Mouse (Mus musculus): ENCODE data around the gene Igsf8. TPM values are rescaled to one million over a fixed set of nuclear protein-coding genes. Genes with fewer than 3 reads are reported as not detected.
"Not testable (repeated sequence)": the region's sequence is repeated elsewhere in the genome, so short reads cannot be mapped to it uniquely, and the experiment has no call there.

Gene Igsf8
- total RNA-seq (2017) = 21.8 and 25.9 TPM in 2 replicates

DNA sequence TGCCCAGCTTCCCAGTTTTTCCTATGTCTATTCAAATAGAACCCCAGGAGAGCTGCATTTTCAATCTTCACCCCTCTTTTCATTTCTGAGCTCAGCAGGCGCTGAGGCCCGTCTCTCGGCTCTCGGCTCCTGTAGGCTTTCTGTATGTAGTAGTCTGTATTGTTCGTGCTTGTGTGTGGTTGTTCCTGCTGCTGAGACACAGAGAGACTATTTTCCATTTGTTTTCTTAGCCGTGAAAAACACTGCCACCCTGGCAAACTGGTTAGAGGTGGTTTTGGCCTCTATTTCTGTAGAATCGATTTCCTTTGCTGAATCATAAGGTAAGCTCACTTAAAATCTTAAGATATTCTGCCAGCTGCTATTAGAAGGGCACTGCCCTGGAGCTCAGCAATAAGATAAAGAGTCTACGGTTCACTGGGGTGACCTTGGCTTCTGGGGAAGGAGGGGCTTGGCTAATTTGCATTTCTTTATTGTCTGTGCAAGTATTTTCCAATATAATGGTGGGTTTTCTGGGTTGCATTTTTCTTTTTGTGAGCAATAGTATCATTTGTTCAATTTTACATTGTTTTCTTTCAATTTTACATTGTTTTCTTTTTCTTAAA is at the start of gene Igsf8:
Gene Igsf8, plus strand, starts transcription at position 165 of the 602 bp plus-strand sequence.
- no peak for ATAC-seq (replicated peaks in 1 of 2; ENCODE audit: insufficient read depth in 1 of 2, low FRiP score in 2 of 2, low TSS enrichment in 1 of 2, low read depth in 1 of 2, poor library complexity in 2 of 2, severe bottlenecking in 2 of 2)

DNA sequence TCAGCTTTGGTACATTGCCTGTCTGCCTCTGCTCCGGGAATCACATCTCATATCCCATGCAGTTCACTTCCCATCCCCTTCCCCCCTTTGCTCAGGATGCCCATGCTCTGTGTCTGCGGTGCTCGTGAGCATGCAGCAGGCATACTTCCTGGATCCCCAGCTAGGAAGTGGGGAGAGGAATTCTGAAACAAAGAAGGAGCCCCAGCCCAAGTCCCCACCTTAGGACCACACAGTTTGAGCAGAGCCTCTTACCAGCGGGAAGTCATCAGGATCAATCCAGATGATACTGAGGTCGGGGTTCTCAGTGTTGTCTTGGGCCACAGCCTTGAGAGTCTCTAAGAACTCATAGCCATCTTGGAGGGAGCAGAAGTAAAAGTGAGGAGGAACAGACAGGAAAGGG is 48.7 kb upstream of the Igsf8 start:
- no peak for ATAC-seq (replicated peaks in 1 of 2; ENCODE audit: insufficient read depth in 1 of 2, low FRiP score in 2 of 2, low TSS enrichment in 1 of 2, low read depth in 1 of 2, poor library complexity in 2 of 2, severe bottlenecking in 2 of 2)

DNA sequence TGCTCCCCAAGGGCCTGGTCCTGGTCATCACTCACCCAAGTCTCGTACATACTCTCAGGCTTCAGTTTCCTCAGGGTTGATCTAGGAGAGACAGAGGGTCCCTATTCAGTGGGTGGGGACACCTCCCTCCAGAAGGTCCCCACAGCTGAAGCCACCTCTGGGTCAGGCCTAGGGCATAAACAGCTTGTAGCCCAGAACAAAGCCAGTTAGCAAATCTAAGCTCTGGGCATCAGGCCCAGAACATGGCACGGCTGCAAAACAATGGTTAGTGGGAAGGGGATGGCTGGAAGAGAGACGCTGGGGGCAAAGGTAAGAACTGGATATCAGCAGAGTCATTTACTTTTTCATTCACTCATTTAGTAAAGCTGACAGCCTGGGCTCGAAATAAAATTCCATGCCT is 47.7 kb upstream of the Igsf8 start:
- no peak for ATAC-seq (replicated peaks in 1 of 2; ENCODE audit: insufficient read depth in 1 of 2, low FRiP score in 2 of 2, low TSS enrichment in 1 of 2, low read depth in 1 of 2, poor library complexity in 2 of 2, severe bottlenecking in 2 of 2)

DNA sequence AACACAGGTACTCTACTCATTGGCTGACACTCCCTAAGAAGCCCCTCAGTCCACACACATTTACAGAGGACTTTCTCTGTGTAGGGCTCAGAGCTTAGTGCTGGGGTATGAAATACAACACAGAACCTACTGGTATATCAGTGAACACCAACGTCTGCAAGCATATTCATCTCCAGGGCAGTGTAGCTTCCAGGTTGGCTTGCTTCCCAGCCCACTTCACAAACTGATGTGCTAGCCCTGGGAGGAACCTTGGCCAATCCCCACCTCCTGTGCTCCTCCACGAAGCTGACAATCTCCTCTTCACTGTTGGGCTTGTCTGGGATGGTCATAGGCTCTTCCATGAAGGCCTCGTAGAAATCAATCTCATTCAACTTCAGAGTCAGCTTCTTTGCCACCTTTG is 46.7 kb upstream of the Igsf8 start:
- ATAC-seq (replicated peaks in 1 of 2; ENCODE audit: insufficient read depth in 1 of 2, low FRiP score in 2 of 2, low TSS enrichment in 1 of 2, low read depth in 1 of 2, poor library complexity in 2 of 2, severe bottlenecking in 2 of 2) = no peak

DNA sequence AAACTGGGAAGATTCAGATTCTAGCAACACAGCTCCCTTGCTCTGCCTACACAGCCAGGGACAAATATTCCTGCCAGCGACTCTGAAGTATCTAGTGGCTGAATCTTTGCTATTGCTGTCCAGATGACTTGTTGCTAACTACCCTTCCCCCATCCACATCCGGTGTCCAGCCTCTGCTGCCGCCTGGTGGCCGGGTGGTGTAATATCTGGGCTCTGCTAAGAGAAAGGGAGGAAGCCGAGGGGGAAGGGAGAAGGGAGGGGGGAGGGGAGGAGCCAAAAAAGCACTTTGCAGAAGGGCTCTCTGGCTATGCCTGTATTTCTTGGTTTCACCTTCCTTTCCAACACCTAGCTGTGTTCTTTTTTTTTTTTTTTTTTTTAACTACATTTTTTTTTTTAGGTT is 44.3 kb upstream of the Igsf8 start:
- peak; percentile 88 for ATAC-seq (replicated peaks in 1 of 2; ENCODE audit: insufficient read depth in 1 of 2, low FRiP score in 2 of 2, low TSS enrichment in 1 of 2, low read depth in 1 of 2, poor library complexity in 2 of 2, severe bottlenecking in 2 of 2)

- no peak for ATAC-seq (replicated peaks in 1 of 2; ENCODE audit: insufficient read depth in 1 of 2, low FRiP score in 2 of 2, low TSS enrichment in 1 of 2, low read depth in 1 of 2, poor library complexity in 2 of 2, severe bottlenecking in 2 of 2)
Observed at GRCm38 (mm10) chr1:172218164-172218910, 43.1 kb upstream of the Igsf8 start.

DNA sequence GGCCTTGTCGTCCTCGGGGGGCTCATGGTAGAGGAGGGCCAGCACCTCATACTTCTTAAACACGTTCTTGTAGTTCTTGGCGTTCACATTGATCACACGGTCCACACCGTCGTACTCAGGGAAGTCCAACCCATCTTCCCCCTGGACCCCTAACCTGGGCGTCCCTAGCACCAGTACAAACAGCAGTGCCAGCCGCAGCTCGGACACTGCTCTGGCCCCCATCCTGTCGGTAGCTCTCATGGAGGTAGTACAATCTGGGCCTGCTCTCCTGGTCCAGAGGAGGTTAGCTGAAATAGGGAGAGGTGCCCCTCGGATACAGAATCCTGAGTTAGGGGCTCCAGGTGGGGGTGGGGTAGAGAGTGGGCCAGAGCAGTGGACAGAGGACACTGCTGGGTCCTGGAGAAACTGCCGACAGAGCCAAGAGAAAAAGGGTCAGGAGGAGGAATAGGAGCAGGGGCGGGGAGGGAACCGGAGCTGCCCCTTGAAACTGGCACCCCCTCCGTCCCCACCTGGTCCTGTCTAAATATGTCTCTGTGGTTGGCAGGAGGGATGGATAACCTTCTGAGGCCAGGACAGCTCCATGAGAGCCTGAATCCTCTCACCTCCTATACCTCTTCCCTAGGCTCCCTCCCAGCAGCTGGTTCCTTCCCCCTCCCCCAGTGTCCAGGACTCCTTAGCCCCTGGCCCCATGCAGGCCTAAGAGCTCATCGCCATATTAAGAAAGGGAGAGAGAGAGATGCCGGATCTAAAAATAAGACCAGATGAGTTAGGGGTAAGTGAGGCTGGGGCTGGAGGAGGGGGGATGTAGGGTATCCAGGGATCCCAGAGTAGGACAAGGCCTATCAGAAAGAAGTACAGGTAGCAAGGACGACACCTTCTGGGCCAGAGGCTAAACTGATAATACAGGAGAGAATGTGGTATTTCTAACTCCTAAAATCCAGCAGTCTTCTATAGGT is 41.7 kb upstream of the Igsf8 start, which contains the start of gene Casq1:
Gene Casq1, minus strand, starts transcription at position 418 of the 956 bp plus-strand sequence.
- ATAC-seq (replicated peaks in 1 of 2; ENCODE audit: insufficient read depth in 1 of 2, low FRiP score in 2 of 2, low TSS enrichment in 1 of 2, low read depth in 1 of 2, poor library complexity in 2 of 2, severe bottlenecking in 2 of 2) = no peak

- no peak for ATAC-seq (replicated peaks in 1 of 2; ENCODE audit: insufficient read depth in 1 of 2, low FRiP score in 2 of 2, low TSS enrichment in 1 of 2, low read depth in 1 of 2, poor library complexity in 2 of 2, severe bottlenecking in 2 of 2)
Observed at GRCm38 (mm10) chr1:172220414-172220813, 41.0 kb upstream of the Igsf8 start.

DNA sequence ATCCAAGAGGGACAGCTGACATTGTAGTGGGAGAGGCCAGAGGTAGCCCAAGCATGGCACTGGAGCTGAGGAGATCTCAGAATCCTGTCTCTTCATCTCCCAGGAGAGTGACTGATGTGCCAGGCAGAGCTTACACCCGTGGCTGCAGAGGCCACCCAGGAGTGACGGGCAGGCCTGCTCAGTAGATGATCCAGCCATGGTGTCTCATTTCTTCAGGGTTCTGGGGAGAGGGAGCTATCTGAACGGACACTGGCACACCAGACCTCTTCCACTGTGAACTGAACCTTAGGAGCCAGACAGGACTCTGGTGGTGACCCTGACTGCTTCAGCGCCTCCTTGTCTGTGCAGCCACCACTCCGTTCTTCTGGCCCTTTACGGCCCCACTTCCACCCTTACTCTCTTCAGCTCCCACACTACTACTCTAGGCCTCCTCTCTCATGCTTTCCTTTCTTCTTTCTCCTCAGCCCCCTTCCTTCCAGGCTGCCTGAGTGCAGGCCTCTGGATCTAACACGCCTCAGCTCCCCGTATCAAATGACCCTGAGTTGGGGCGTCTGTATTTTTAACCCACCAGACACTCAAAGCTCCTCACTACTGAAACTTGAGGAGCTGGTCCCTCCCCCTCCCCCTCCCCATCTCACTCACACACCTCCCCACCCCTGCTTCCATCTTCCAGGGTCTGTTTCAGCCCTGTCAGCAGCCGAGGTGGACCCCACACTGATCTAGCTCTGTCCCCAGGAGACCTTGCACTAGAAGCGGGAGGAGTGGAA is 40.0 kb upstream of the Igsf8 start:
- ATAC-seq (replicated peaks in 1 of 2; ENCODE audit: insufficient read depth in 1 of 2, low FRiP score in 2 of 2, low TSS enrichment in 1 of 2, low read depth in 1 of 2, poor library complexity in 2 of 2, severe bottlenecking in 2 of 2) = no peak

- ATAC-seq (replicated peaks in 1 of 2; ENCODE audit: insufficient read depth in 1 of 2, low FRiP score in 2 of 2, low TSS enrichment in 1 of 2, low read depth in 1 of 2, poor library complexity in 2 of 2, severe bottlenecking in 2 of 2) = no peak
Observed at GRCm38 (mm10) chr1:172228209-172228608, 33.2 kb upstream of the Igsf8 start.

GRCm38 (mm10) chr1:172229215-172229614 is 32.2 kb upstream of the Igsf8 start:
- no peak for ATAC-seq (replicated peaks in 1 of 2; ENCODE audit: insufficient read depth in 1 of 2, low FRiP score in 2 of 2, low TSS enrichment in 1 of 2, low read depth in 1 of 2, poor library complexity in 2 of 2, severe bottlenecking in 2 of 2)

DNA sequence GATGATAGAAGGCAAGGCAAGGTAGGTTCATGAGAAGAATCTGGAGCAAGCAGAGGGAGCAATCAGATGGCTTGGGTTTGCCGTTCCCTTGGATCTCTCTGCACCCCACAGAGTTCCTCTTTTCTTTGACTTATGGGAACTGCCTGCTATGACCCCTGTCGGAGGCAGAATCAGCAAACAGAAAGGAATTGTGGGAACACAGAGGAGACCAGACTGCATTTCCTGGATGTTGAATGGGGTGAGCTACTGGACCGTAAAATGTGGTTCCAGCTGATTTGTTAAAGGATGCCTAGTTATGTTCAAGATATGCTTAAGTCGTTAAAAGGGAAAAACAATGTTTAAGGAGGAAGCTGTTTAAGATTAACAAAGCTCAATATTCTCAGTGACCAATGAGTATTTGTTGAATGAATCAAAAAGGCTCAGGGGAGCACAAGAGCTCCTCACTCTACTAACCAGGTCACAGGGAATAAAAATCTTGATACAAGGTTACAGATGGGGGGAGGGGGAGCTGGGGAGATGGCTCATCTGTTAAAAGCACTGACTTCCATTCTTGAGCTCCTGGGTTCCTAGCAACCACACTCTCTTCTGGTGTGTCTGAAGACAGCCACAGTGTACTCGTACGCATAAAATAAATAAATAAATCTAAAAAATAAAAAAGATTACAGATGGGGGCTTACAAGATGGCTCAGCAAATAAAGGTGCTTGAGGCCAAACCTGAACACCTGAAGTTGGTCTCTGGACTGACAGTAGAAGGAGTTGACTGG is 20.3 kb upstream of the Igsf8 start:
- ATAC-seq (replicated peaks in 1 of 2; ENCODE audit: insufficient read depth in 1 of 2, low FRiP score in 2 of 2, low TSS enrichment in 1 of 2, low read depth in 1 of 2, poor library complexity in 2 of 2, severe bottlenecking in 2 of 2) = peak; percentile 73 to 77

DNA sequence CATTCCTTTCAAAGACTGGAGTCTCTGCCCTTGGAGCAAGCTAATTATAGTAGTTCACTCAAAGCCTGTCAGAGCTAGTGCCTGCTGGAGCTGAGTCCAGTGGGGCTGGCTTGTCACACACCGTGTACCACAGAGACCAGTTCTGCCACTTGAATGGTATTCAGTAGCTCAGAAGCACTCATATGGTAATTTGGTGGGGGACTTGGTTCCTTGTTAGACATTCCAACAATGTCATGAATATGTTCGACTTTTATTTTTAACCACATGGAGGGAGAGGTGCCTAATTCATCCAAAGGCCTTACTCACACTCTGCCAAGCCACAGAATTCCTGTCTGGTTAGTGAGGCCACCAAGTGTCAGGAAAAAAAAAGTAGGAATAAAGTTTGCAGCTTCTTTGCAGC is 19.0 kb upstream of the Igsf8 start:
- no peak for ATAC-seq (replicated peaks in 1 of 2; ENCODE audit: insufficient read depth in 1 of 2, low FRiP score in 2 of 2, low TSS enrichment in 1 of 2, low read depth in 1 of 2, poor library complexity in 2 of 2, severe bottlenecking in 2 of 2)

- ATAC-seq (replicated peaks in 1 of 2; ENCODE audit: insufficient read depth in 1 of 2, low FRiP score in 2 of 2, low TSS enrichment in 1 of 2, low read depth in 1 of 2, poor library complexity in 2 of 2, severe bottlenecking in 2 of 2) = no peak
Observed at GRCm38 (mm10) chr1:172243547-172244205, 17.8 kb upstream of the Igsf8 start.

DNA sequence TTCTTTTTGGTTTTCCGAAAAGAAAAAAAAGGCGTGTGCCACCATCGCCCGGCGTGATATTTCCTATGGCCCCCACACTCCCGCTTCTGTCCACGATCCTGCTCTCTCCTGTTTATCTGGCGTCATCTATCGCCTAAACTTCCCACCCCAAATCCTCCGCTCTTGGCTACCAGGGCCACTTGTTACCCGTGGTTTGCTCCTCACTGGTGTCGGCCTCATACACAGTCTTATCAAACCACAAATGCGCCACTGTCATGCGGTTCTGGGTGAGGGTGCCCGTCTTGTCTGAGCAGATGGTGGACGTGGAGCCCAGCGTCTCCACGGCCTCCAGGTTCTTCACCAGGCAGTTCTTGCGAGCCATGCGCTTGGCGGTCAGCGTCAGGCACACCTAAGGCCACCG is 16.8 kb upstream of the Igsf8 start:
- not testable (repeated sequence) for ATAC-seq (replicated peaks in 1 of 2; ENCODE audit: insufficient read depth in 1 of 2, low FRiP score in 2 of 2, low TSS enrichment in 1 of 2, low read depth in 1 of 2, poor library complexity in 2 of 2, severe bottlenecking in 2 of 2)

DNA sequence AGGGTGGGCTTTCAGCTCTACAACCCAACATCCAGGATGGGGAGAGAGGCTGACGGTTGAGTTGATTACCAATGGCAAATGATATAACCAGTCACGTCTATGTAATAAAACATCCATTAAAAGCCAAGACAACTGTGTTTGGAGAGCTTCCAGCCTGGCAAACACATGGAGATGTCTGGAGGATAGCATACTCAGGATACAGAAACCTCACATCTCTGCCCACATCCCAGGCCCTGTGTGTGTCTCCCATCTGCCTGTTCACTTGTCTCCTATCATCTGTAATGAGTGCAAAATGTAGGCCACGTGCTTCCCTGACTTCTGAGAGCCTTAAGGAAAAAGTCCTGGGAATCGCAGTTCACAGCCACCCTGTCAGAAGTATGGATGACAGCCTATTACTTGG is 14.2 kb upstream of the Igsf8 start:
- no peak for ATAC-seq (replicated peaks in 1 of 2; ENCODE audit: insufficient read depth in 1 of 2, low FRiP score in 2 of 2, low TSS enrichment in 1 of 2, low read depth in 1 of 2, poor library complexity in 2 of 2, severe bottlenecking in 2 of 2)

Measured in hematopoietic stem cell, adult 5-6 weeks (primary cell).